Mouse (Mus musculus) kidney, adult 8-10 months (tissue): Measurements from ENCODE around the gene Gm11007.
"Not testable (repeated sequence)": the region's sequence is repeated elsewhere in the genome, so short reads cannot be mapped to it uniquely, and the experiment has no call there.

Experiments
- DNase-seq, 2 experiments: peaks; one replicate each; pipeline ENCODE4 v3.0.0; 2022

The Gm11007 gene

GRCm38 (mm10) chr2:175643678-175644077 lies at the start of gene Gm11007:
Gene Gm11007 (plus strand): TSS chr2:175643978.
- DNase-seq, result not testable (repeated sequence)
